Mouse (Mus musculus) megakaryocyte, embryonic 14.5 days (primary cell): Measurements from ENCODE around the gene Fam120c. TPM values are rescaled to one million over a fixed set of nuclear protein-coding genes. Genes with fewer than 3 reads are reported as not detected.
A peak's percentile ranks its signal among the peaks of the same experiment; 100 is the strongest.

Experiments used
- H3K27me3 ChIP-seq: replicated peaks from 2 replicates; pipeline ENCODE3; 2012; ENCODE audit warnings: inconsistent platforms
- H3K36me3 ChIP-seq: replicated peaks from 2 replicates; pipeline ENCODE3; 2012; ENCODE audit warnings: low read length, inconsistent platforms, mixed read lengths
- H3K4me1 ChIP-seq: 2 replicates; pipeline ENCODE4 v1.6.1; 2012; ENCODE audit warnings: inconsistent platforms
- H3K4me3 ChIP-seq: replicated peaks from 2 replicates; pipeline ENCODE3; 2012; ENCODE audit warnings: moderate library complexity, mild to moderate bottlenecking, inconsistent platforms
- H3K9me3 ChIP-seq: 2 replicates; pipeline ENCODE4 v1.6.1; 2012; ENCODE audit warnings: inconsistent platforms
- FLI1 ChIP-seq: IDR thresholded peaks from 2 replicates; pipeline ENCODE4 v1.6.1; 2012; ENCODE audit warnings: low read length, inconsistent platforms, mixed read lengths
- GATA1 ChIP-seq: IDR thresholded peaks from 3 replicates; pipeline ENCODE4 v1.6.1; 2012; ENCODE audit warnings: mixed read lengths, low read length, inconsistent platforms, borderline replicate concordance
- polyA plus RNA-seq: library from polyadenylated mRNA; stranded (reverse); fragments of >175 nt; gene quantifications from 2 replicates; pipeline ENCODE4 v1.2.3, GENCODE M21; 2012; ENCODE audit warnings: low replicate concordance; ENCODE audit not compliant: insufficient read depth

Gene Fam120c
- polyA plus RNA-seq, 1 experiment: 1.0 TPM

GRCm38 (mm10) chrX:151520127-151520457 lies 176.1 kb downstream of the Fam120c start:
- peaks cover 2% of the 10 kb centered on the region for H3K27me3 ChIP-seq
- H3K9me3 ChIP-seq: peaks cover 13% of the 10 kb centered on the region
- peak overlapping the region; percentile 93 for H3K4me3 ChIP-seq
- H3K36me3 ChIP-seq: peaks cover 9% of the 10 kb centered on the region
- peaks cover 7% of the 10 kb centered on the region for H3K4me1 ChIP-seq
- no peak for TF ChIP-seq FLI1
- TF ChIP-seq GATA1: no peak

GRCm38 (mm10) chrX:151520458-151521322 lies 176.7 kb downstream of the Fam120c start, which contains the start of gene Phf8:
Phf8 (plus strand) TSS chrX:151520672.
- TF ChIP-seq GATA1 (no peak), FLI1 (no peak)
- Histone ChIP-seq H3K27me3 (peaks cover 2% of the 10 kb centered on the region), H3K4me1 (peaks cover 7% of the 10 kb centered on the region), H3K9me3 (peaks cover 13% of the 10 kb centered on the region), H3K36me3 (peaks cover 9% of the 10 kb centered on the region), H3K4me3 (peak within 1 kb of the TSS; percentile 93)

Other genes with a start within 250 kb of the Fam120c start
- gene Tsr2, start 247.6 kb upstream of the Fam120c start, polyA plus RNA-seq: 0.57 and 6.5 TPM in 2 replicates
- gene Wnk3, start 146.1 kb upstream of the Fam120c start, polyA plus RNA-seq: not detected in 2 replicates
- gene Phf8, start 176.5 kb downstream of the Fam120c start, polyA plus RNA-seq: 1.9 and 3.4 TPM in 2 replicates